Mouse (Mus musculus) spleen, adult 2 months (tissue): ENCODE data around the gene Nt5c3. TPM values are rescaled to one million over a fixed set of nuclear protein-coding genes. Genes with fewer than 3 reads are reported as not detected.

ENCODE experiments used
- DNase-seq, 2 experiments: peaks; one replicate each; pipeline versions ENCODE4 v3.0.0 to v3.0.0-alpha.2; 2012 to 2021; ENCODE audit warnings: low spot score in 2 of 2, low read depth in 1 of 2
- H3K27ac ChIP-seq: fragments of 200-500 bp; 2 replicates; pipeline ENCODE4 v1.5.1; 2012; ENCODE audit warnings: low read length, inconsistent platforms; ENCODE audit not compliant: insufficient read depth
- H3K27me3 ChIP-seq: fragments of 200-500 bp; 2 replicates; pipeline ENCODE4 v1.6.1; 2012; ENCODE audit warnings: mild to moderate bottlenecking, moderate library complexity, low read length, inconsistent platforms; ENCODE audit not compliant: control insufficient read depth, insufficient read depth
- H3K36me3 ChIP-seq: fragments of 200-500 bp; 2 replicates; pipeline ENCODE4 v1.6.1; 2012; ENCODE audit warnings: mild to moderate bottlenecking, low read length, inconsistent platforms; ENCODE audit not compliant: control insufficient read depth, insufficient read depth
- H3K4me1 ChIP-seq: fragments of 200-500 bp; 2 replicates; pipeline ENCODE4 v1.6.1; 2011; ENCODE audit warnings: inconsistent platforms; ENCODE audit not compliant: control insufficient read depth, insufficient read depth, insufficient read length
- H3K4me3 ChIP-seq: fragments of 200-500 bp; 2 replicates; pipeline ENCODE4 v1.5.1; 2011; ENCODE audit warnings: mild to moderate bottlenecking, inconsistent platforms; ENCODE audit not compliant: insufficient read depth, insufficient read length; ENCODE audit errors: extremely low read depth
- CTCF ChIP-seq: fragments of 200-500 bp; IDR thresholded peaks from 2 replicates; pipeline ENCODE4 v1.5.1; 2011; ENCODE audit warnings: mild to moderate bottlenecking, inconsistent platforms; ENCODE audit not compliant: insufficient read depth, insufficient read length, insufficient replicate concordance; ENCODE audit errors: extremely low read depth
- POLR2A ChIP-seq: fragments of 200-500 bp; IDR thresholded peaks from 2 replicates; pipeline ENCODE4 v1.6.1; 2011; ENCODE audit warnings: low read depth, low read length, inconsistent platforms
- WGBS: fragments of 180-500 bp; shearing (Covaris S2); methylation state at CpG from one replicate; pipeline ENCODE4 v1.1.7; 2018; 5-methylcytosine and 5-hydroxymethylcytosine counted together
- polyA plus RNA-seq: library from polyadenylated mRNA; depleted of rRNA; stranded (reverse); fragments of >200 nt; gene quantifications from 2 replicates; pipeline ENCODE4 v1.2.3, GENCODE M21; 2012; rRNA removed

The Nt5c3 gene
- polyA plus RNA-seq, 1 experiment: 10.4 TPM

- H3K27me3 ChIP-seq: no peaks in the 10 kb centered on the region; the same call in 1 of the 2 replicates
- no peak overlapping the region for H3K27ac ChIP-seq
- WGBS: 95% methylated on average over 3 of the region's 3 CpGs
- no peak overlapping the region for H3K4me3 ChIP-seq
- no peaks in the 10 kb centered on the region for H3K36me3 ChIP-seq
- DNase-seq: no peak
- H3K4me1 ChIP-seq: no peaks in the 10 kb centered on the region
- TF ChIP-seq CTCF (no peak), POLR2A (no peak)
These were observed 86.1 kb downstream of the Nt5c3 start for GRCm38 (mm10) chr6:56837621-56838020.

GRCm38 (mm10) chr6:56837166-56837565 lies 86.6 kb downstream of the Nt5c3 start:
- Histone ChIP-seq H3K27me3 (peaks cover 4% of the 10 kb centered on the region), H3K36me3 (no peaks in the 10 kb centered on the region), H3K4me1 (0 out of 2 replicates have a peak, but pooled peaks cover under 1% of the 10 kb centered on the region), H3K4me3 (no peak overlapping the region), H3K27ac (no peak overlapping the region)
- DNase-seq: no peak
- 93% methylated on average over 12 of the region's 12 CpGs for WGBS
- TF ChIP-seq CTCF: no peak
- no peak for TF ChIP-seq POLR2A

DNA sequence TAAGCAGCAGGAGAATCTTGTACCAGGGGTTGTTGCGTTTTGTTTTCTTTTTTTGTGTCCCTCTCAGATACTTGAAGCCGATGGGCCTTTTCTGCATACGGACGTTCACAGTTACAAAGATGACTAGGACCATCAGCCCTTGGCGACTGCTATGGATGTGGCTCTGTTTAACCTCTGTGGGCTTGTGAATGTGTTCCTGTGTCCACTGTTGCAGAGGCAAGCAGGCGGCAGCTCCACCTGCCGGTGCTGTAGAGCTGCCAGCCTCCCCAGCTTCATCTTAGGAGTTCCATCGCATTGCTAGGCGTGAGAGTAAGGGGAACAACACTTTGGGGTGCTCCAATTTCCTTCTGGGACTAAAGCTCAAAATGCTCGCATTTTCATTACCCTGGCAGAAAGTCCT lies 88.2 kb downstream of the Nt5c3 start:
- WGBS: 93% methylated on average over 10 of the region's 10 CpGs
- Histone ChIP-seq H3K36me3 (no peaks in the 10 kb centered on the region), H3K4me1 (peaks cover 2% of the 10 kb centered on the region; the same call in 1 of the 2 replicates), H3K4me3 (no peak overlapping the region), H3K27ac (no peak overlapping the region), H3K27me3 (peaks cover 8% of the 10 kb centered on the region)
- no peak for DNase-seq
- no peak for TF ChIP-seq CTCF
- TF ChIP-seq POLR2A: no peak

DNA sequence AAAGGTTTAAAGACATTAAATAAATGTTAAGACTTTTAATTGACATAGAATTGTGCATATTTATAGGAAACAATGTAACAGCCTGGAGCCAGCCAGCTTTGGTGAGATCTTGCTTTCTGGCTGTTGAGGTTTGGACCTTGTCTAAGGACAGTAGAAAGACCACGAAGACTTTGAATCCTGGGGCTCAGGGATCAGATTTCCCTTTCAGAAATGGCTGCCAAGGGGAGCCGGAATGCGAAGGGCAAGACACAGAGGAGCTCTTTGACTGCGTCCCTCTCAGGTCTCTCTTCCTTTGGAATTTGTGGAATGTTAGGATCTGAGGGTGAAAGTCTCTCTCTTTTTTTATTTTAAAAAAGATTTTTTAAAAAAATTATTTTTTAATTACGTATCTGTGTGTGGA lies 89.0 kb downstream of the Nt5c3 start:
- Histone ChIP-seq H3K27ac (no peak overlapping the region), H3K36me3 (no peaks in the 10 kb centered on the region), H3K4me3 (no peak overlapping the region), H3K27me3 (peaks cover 8% of the 10 kb centered on the region), H3K4me1 (peaks cover 2% of the 10 kb centered on the region; the same call in 1 of the 2 replicates)
- 84% methylated on average over 5 of the region's 5 CpGs for WGBS
- TF ChIP-seq CTCF (no peak), POLR2A (no peak)
- DNase-seq: no peak

DNA sequence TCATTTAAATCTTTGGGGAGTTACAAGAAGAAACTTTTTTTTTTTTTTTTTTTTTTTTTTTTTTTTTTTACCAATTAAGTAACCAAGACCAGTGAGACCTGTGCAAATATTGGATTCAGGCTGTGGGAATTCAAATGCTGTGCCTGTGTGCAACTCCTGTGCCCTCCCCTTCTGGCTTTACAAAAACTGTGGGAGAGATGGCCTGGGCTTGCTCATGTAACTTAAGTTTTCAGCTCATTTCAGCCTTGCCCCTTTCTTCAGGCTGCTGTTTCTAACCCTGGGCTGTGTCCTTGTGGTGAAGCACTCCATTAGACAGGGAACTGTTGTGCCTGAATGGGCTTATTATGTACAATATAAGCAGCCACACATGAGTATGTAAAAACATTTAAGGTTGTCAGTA lies 90.9 kb downstream of the Nt5c3 start:
- H3K4me1 ChIP-seq: peaks cover 2% of the 10 kb centered on the region; the same call in 1 of the 2 replicates
- no peaks in the 10 kb centered on the region for H3K36me3 ChIP-seq
- peaks cover 8% of the 10 kb centered on the region for H3K27me3 ChIP-seq
- H3K27ac ChIP-seq: no peak overlapping the region
- DNase-seq: no peak
- H3K4me3 ChIP-seq: no peak overlapping the region
- TF ChIP-seq POLR2A: no peak
- no peak for TF ChIP-seq CTCF

DNA sequence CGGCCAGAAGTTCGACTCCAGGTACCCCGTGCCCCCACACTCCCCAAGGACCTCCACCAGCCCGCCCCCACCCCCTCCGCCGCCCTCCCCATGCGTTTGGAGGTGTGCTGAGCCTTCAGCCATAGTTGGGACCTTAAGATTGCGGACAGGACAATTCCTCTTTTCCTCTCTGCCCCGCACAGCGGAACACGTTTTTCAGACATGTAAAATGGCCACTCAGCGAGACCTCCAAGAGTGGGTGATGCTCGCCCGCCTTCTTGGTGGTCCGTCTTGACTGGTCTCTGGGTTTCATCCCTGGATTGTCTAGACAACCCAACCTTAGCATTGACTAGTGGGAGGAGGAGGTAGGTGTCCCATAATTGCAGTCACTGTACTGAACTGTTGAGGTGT lies 91.3 kb downstream of the Nt5c3 start:
- Histone ChIP-seq H3K4me3 (peak overlapping the region; percentile 51; the same call in 1 of the 2 replicates), H3K36me3 (no peaks in the 10 kb centered on the region), H3K27me3 (peaks cover 8% of the 10 kb centered on the region), H3K27ac (no peak overlapping the region), H3K4me1 (peaks cover 2% of the 10 kb centered on the region; the same call in 1 of the 2 replicates)
- 11% methylated on average over 15 of the region's 15 CpGs for WGBS
- DNase-seq: no peak
- TF ChIP-seq CTCF (no peak), POLR2A (no peak)

Other genes starting within 250 kb of the Nt5c3 start
- 1.3 and 2.2 TPM in 2 replicates for gene Lsm5, start 219.2 kb downstream of the Nt5c3 start, polyA plus RNA-seq
- 5.5 and 5.8 TPM in 2 replicates for gene Avl9, start 209.0 kb downstream of the Nt5c3 start, polyA plus RNA-seq
- gene Kbtbd2, start 126.1 kb downstream of the Nt5c3 start, polyA plus RNA-seq: 7.2 and 8.0 TPM in 2 replicates
- 6.7 and 9.2 TPM in 2 replicates for gene Fkbp9, start 91.9 kb downstream of the Nt5c3 start, polyA plus RNA-seq
- 0.05 TPM in 1 of 2 replicates, not detected in the other for gene Vmn1r4, start 83 bp upstream of the Nt5c3 start, polyA plus RNA-seq
- gene Vmn1r5, start 46.3 kb upstream of the Nt5c3 start, polyA plus RNA-seq: not detected in 2 replicates
- not detected in 2 replicates for gene Vmn1r6, start 73.3 kb upstream of the Nt5c3 start, polyA plus RNA-seq
- not detected in 2 replicates for gene Vmn1r7, start 101.4 kb upstream of the Nt5c3 start, polyA plus RNA-seq
- gene Vmn1r8, start 108.4 kb upstream of the Nt5c3 start, polyA plus RNA-seq: not detected in 2 replicates
- gene Vmn1r9, start 142.9 kb upstream of the Nt5c3 start, polyA plus RNA-seq: not detected in 2 replicates
- not detected in 2 replicates for gene Vmn1r10, start 185.5 kb upstream of the Nt5c3 start, polyA plus RNA-seq
- not detected in 2 replicates for gene Vmn1r11, start 209.5 kb upstream of the Nt5c3 start, polyA plus RNA-seq
- not detected in 2 replicates for gene Vmn1r12, start 233.0 kb upstream of the Nt5c3 start, polyA plus RNA-seq